Mouse (Mus musculus) c-Kit-negative CD71-positive TER-119-positive erythroid progenitor cells, embryonic 14.5 days (primary cell): Measurements from ENCODE around the gene Ctdspl.
A peak's percentile ranks its signal among the peaks of the same experiment; 100 is the strongest.

Experiments
- DNase-seq: peaks from one replicate; pipeline ENCODE4 v3.0.0-alpha.2; 2013; ENCODE audit warnings: low read depth, low spot score

Gene Ctdspl

GRCm38 (mm10) chr9:118988787-118989580, 62.7 kb downstream of the Ctdspl start:
- peak; percentile 6 for DNase-seq

DNA sequence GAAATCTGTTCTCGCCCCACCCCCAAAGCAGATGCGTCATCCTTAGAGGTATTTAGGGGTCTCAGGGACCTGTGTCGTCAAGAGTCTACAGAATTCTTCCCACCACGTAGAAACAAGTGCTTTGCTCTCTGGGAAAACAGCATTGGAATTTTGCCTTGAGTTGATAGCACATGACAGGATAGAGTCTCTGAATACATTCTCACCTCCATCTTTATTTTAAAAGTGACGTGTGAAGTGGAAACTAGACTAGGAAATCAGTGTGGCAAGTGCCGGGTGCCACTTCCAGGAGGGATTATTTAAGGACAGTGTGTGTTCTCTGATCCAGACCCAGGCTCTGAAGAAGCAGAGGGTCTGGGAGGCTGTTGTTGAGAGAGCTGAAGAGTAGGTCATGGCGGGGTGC, 64.2 kb downstream of the Ctdspl start:
- DNase-seq, result no peak

- DNase-seq, result no peak
These were observed 65.7 kb downstream of the Ctdspl start for GRCm38 (mm10) chr9:118991750-118992585.

DNA sequence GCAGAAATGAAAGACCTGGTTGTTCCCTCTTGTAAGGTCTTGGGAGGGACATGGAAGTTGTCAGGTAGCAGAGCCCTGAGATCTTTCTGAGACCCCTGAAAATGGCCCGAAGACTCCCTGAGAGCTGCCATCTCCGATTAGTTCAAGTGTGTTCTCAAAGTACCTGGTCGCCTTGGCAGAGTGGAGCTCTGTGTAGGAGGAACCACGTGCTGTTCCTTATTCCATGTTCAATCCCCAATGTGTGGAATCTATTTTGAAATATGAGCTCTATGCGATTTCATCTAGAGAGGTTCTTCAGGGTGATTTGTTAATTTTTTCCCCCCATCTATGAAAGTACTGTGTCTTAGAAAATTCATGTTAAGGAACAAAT, 66.3 kb downstream of the Ctdspl start:
- DNase-seq, result no peak

GRCm38 (mm10) chr9:118994524-118995227, 68.4 kb downstream of the Ctdspl start:
- no peak for DNase-seq

- DNase-seq, result no peak
These were observed 69.3 kb downstream of the Ctdspl start for GRCm38 (mm10) chr9:118995539-118995938.

- DNase-seq, result no peak
These were observed 71.0 kb downstream of the Ctdspl start for GRCm38 (mm10) chr9:118997241-118997640.

DNA sequence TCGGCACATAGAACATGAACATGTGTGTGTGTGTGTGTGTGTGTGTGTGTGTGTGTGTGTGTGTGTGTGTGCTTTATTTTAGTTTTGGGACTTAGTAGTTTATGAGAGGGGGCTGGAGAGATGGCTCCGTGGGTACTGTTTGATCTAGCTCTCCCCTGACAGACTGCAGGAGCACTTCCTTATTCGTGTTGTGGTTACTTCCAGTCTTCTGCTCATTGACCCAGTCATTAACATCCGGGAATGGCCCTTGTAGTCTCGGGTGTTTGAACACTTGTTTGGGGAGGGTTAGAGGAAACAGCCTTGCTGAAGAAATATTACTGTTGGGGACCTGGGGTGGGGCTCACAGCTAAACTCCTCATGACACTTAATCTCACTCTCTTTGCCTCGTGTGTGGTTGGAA, 73.9 kb downstream of the Ctdspl start:
- no peak for DNase-seq

- DNase-seq, result no peak
These were observed 76.0 kb downstream of the Ctdspl start for GRCm38 (mm10) chr9:119002267-119002666.

DNA sequence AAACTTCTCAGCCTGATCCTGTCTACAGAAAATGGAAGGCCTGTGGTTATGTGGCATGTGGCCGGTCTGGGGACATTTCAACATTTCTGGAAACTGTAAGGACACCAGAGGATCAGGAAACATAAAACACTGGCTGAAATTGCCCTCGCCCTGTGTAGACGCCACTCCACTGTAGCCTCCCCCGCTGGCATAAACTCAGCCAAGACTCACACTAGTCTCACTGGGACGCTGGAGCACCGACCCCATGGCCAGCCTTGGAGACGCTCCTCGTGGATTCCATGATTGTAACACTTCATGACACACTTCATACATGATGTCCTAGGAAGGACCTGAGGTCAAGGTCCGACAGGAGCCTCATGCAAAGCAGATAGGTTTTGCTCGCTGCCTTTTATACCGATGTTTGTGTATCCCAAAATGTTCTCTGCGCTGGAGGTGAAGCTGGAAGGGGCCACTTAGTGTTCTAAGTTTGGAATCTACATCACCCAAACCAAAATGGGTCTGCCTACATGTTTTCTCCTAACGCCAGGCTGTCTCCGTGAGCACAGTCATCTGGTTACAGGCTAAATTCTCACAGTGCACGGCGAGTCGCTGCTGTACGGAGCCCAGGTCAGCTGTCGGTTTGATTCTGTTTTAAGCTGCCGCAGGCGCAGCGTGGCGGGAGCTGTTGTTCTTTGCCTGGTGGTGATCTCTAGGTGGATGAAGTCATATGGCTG, 77.9 kb downstream of the Ctdspl start:
- no peak for DNase-seq

DNA sequence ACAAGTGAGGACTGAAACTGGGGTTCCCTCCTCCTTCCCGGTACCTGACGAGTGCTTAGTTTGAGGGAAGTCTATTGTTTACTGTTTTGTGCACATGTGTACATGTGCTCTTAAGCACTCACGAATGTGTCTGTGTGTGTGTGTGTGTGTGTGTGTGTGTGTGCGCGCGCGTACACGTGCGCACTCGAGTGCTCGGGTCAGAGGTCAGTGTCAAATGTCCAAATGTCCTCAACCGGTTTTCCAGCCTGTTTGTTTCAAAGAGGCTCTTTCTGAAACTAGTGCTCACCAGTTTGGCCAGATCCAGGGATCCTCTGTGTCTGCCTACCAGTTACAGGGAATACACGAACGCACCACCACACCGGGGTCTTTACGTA, 78.4 kb downstream of the Ctdspl start:
- DNase-seq, result no peak

DNA sequence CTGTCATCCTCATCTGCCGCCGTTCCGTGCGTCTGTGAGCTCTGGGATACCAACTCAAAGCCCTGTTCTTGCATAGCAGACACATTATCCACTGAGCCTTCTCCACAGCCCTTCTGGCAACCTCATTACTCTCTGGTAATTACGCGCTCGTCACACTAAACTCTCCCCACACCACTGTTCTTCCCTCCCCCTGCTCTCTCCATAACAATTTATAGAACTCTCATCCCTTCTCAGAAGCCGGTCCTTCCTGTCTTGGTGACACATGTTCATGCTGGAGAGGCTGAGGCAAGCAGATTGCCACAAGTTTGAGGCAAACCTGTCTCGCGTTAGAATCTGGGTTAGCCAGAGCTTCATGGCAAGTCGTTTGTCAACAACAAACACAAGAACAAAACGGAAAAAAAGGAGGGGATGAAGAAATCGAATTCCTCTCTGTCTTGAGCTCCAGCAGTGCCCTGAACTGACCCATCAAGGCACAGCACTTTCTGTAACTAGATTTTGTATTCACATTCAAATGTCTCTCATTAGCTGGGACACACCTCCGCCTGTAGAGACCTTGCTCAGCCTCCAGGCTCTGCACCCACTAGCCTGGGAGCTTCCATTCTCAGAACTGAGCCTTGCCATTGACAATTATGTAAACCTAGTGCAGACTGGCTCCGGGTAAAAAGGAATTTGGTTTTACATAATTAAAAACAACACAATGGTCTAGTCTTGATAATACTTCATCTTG, 79.2 kb downstream of the Ctdspl start:
- no peak for DNase-seq

DNA sequence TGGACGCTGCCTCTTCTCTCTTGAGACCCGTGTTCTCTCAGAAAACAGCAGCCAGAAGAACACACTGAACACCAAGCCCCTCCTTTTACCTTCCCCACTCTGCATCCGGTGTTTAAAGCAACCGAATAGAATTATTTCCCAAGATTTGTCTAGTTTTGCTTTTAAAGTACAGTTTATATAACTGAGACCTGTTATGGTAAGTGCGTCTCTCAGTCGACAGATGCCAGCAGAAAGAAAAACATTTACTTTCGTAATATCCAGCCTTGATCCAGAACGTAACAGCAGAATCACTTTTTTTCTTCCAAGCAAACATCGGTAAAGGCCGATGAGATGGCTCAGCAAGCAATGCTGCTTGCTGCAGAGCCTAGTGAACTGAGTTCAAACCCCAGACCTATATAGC, 81.0 kb downstream of the Ctdspl start:
- DNase-seq, result no peak

GRCm38 (mm10) chr9:119008871-119009270, 82.6 kb downstream of the Ctdspl start:
- no peak for DNase-seq

GRCm38 (mm10) chr9:119010156-119010710, 84.0 kb downstream of the Ctdspl start:
- DNase-seq, result no peak

DNA sequence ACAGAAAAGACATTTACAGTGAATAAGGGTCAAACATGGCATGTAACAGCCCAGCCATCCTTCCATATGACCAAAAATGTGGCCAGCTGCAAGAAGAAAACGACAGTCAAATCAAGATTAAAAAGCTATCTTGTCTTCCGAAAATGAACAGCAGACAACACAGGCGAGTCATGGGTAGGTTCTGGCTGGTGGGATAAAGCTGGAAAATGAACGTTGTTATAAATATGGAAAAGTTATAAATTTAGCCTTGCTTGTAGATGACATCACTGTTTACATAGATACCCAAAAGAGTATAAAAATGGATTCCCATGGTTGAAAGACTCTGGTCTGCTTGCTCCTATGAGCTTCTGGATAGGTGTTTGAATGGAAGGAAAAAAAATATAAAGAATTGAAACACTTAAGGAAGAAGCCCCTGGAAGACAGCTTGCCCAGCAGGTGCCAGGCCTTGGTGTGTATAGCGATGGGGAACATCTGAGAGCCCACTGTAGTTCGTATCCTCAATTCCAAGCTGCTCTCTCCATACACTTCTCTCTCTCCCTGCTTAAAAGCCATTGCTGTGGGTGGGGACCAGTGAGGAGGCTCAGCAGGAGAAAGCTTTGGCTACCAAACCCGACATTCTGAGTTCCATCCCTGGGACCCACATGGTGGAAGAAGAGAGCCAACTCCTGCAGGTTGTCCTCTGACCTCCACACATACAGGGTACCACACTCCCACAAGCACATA, 90.7 kb downstream of the Ctdspl start:
- DNase-seq, result no peak

DNA sequence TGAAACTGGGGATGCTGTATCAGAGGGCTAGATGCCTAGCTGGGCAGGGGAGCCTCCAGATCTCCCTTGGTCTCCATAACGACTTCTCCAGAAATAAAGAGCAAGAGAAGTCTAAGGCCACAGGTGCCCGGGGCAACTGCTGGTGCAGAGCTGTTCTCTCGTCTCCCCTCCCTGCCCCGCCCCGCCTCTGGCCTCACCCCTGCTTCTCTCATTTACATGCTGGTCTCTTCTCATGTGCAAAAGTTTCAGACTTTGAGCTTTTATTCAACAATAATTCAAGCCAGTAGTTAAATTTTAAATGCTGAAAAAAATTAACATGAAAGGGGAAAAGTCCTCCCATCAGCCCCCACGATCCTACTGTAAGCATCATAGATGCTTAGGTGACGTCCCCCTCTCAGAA, 95.5 kb downstream of the Ctdspl start:
- no peak for DNase-seq

GRCm38 (mm10) chr9:119025263-119025662, 99.0 kb downstream of the Ctdspl start:
- DNase-seq, result no peak

DNA sequence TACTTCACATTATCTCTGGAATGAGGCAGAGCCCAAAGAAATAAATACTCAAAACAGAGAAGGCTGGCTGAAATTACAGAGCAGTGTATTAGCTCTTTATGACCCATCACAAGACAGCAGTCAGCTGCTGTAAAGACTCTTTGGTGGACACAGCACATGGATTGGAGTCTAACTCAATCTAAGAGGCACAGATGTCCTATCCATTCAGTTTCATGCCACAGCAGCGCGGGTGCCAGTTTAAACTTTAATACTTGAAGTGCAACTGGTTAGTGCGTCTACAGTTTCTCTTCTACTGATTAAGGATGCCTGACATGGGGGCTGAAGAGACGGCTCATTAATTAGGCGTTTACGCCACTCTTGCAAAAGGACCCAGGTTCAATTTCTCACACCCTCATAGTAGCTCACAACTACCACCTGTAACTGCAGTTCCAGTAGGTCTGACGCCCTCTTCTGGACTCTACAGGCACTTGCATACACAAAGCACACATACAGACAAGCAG, 99.6 kb downstream of the Ctdspl start:
- DNase-seq, result no peak

GRCm38 (mm10) chr9:119027337-119027736, 101.1 kb downstream of the Ctdspl start:
- no peak for DNase-seq
